Mouse (Mus musculus) small intestine, adult 2 months (tissue): ENCODE measurements around the gene Cysrt1. TPM values are rescaled to one million over a fixed set of nuclear protein-coding genes. Genes with fewer than 3 reads are reported as not detected.

ENCODE experiments used
- H3K27ac ChIP-seq: fragments of 200-500 bp; 2 replicates; pipeline ENCODE4 v1.5.1; 2012; ENCODE audit warnings: low read depth, low read length, control low read depth, inconsistent platforms; ENCODE audit not compliant: insufficient read depth
- H3K27me3 ChIP-seq: fragments of 200-500 bp; 2 replicates; pipeline ENCODE4 v1.6.1; 2012; ENCODE audit warnings: mild to moderate bottlenecking, moderate library complexity, low read length, inconsistent platforms; ENCODE audit not compliant: control insufficient read depth, insufficient read depth
- H3K36me3 ChIP-seq: fragments of 200-500 bp; 2 replicates; pipeline ENCODE4 v1.6.1; 2012; ENCODE audit warnings: mild to moderate bottlenecking, low read length, control low read depth, inconsistent platforms; ENCODE audit not compliant: control insufficient read depth, insufficient read depth
- H3K4me1 ChIP-seq: fragments of 200-500 bp; 2 replicates; pipeline ENCODE4 v1.6.1; 2012; ENCODE audit warnings: low read length, inconsistent platforms, mixed read lengths; ENCODE audit not compliant: control insufficient read depth, insufficient read depth, insufficient read length
- H3K4me3 ChIP-seq: fragments of 200-500 bp; 2 replicates; pipeline ENCODE4 v1.5.1; 2012; ENCODE audit warnings: low read depth, mild to moderate bottlenecking, control low read depth, inconsistent platforms, low read length, moderate library complexity
- CTCF ChIP-seq: fragments of 200-500 bp; IDR thresholded peaks from 2 replicates; pipeline ENCODE4 v1.5.1; 2012; ENCODE audit warnings: low read depth, mild to moderate bottlenecking, control low read depth, inconsistent platforms, low read length, moderate library complexity, mixed read lengths; ENCODE audit not compliant: insufficient replicate concordance, insufficient read length; ENCODE audit errors: extremely low read depth
- POLR2A ChIP-seq: fragments of 200-500 bp; IDR thresholded peaks from 2 replicates; pipeline ENCODE4 v1.6.1; 2012; ENCODE audit warnings: low read depth, mild to moderate bottlenecking, control low read depth, inconsistent platforms, low read length, moderate library complexity
- WGBS: fragments of 180-500 bp; shearing (Covaris S2); methylation state at CpG from one replicate; pipeline ENCODE4 v1.1.7; 2018; 5-methylcytosine and 5-hydroxymethylcytosine counted together
- polyA plus RNA-seq: library from polyadenylated mRNA; depleted of rRNA; stranded (reverse); fragments of >200 nt; gene quantifications from 2 replicates; pipeline ENCODE4 v1.2.3, GENCODE M21; 2012

Cysrt1 gene
- polyA plus RNA-seq, 1 experiment: 1.7 TPM

DNA sequence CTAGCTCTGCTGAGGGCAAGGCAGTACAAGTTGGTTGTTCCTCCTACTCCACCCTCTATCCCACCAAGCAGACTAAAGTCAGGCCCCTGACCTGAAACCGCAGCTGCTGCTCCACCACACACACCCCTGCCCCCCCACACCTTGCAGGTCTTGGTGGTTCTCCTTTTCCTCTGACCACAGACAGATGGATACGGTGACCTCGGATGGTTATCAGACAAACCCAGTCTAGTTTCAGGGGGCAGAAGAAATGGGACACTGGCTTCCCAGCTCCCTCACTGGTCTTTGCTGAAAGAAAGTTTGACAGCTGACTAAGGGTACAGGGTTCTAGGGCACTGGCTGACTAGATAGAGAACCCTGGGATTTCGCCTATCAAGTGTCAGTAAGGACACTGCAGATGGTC lies 8.8 kb downstream of the Cysrt1 start:
- WGBS: 73% methylated on average over 4 of the region's 4 CpGs
- H3K27me3 ChIP-seq: no peaks in the 10 kb centered on the region
- no peaks in the 10 kb centered on the region for H3K36me3 ChIP-seq
- TF ChIP-seq CTCF (no peak), POLR2A (no peak)
- H3K4me3 ChIP-seq: no peak overlapping the region
- no peak overlapping the region for H3K27ac ChIP-seq
- peaks cover 40% of the 10 kb centered on the region for H3K4me1 ChIP-seq

DNA sequence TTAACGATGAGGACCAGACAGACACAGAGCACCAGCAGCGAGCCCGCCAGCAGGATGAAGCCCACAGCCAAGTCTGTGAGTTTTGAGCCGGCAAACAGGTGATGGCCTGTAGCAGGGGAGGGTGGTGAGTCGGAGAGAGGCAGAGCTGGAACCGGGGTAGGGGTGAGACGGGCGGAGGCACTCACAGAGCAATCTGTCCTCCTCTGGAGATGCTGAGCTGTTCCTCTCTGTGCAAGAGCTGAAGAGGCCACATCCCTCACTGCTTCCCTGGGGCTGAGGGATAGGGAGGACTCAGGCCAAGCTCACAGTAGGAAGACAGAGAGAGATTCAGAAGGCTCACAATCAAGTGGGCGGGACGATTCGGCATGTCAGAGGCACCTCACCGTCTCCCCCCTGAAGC lies 11.2 kb downstream of the Cysrt1 start:
- Histone ChIP-seq H3K36me3 (no peaks in the 10 kb centered on the region), H3K4me3 (no peak overlapping the region), H3K27ac (no peak overlapping the region), H3K27me3 (no peaks in the 10 kb centered on the region), H3K4me1 (peaks cover 29% of the 10 kb centered on the region)
- TF ChIP-seq CTCF: no peak
- WGBS: 78% methylated on average over 12 of the region's 12 CpGs

DNA sequence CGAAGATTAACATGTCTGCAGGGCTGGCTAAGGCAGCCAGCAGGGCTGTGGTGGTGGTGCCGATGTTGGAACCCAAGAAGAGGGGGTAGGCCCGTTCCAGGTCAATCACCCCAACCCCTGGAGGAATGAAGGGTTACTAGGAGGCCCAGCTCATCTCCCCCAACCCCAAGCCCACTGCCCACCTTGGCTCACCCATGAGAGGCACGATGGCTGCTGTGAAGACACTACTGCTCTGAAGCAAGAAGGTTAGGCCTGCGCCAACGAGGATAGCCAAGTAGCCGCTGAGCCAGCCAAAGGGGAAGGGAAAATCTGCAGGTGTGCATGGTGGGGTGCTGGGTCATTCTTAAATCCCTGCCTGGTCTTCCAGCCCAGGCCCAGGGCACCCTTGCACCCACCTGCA lies 11.7 kb downstream of the Cysrt1 start:
- H3K36me3 ChIP-seq: no peaks in the 10 kb centered on the region
- H3K4me3 ChIP-seq: no peak overlapping the region
- H3K27me3 ChIP-seq: no peaks in the 10 kb centered on the region
- WGBS: 90% methylated on average over 7 of the region's 7 CpGs
- peaks cover 25% of the 10 kb centered on the region for H3K4me1 ChIP-seq
- H3K27ac ChIP-seq: no peak overlapping the region
- TF ChIP-seq CTCF (no peak), POLR2A (no peak)

DNA sequence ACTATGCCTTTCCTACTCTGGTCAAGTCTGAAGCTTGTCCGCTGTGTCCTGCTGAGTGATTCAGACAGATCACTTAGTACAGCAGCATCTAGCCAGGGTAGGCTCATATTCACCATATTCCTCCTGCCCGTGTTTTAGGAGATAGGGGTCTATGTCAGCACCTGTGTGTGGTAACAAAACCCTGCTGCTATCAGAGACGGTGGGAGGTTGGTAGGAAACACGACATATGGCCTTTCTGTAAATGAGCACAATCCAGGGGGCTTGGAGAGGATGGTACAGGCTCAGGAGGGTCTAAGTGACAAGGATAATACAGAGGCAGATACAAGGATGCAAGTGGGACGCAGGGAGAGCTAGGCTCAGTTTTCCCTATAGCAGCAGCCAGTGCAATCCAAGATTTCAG lies 12.7 kb downstream of the Cysrt1 start:
- WGBS: 93% methylated on average over 5 of the region's 5 CpGs
- H3K27ac ChIP-seq: no peak overlapping the region
- H3K4me1 ChIP-seq: peaks cover 17% of the 10 kb centered on the region
- no peaks in the 10 kb centered on the region for H3K36me3 ChIP-seq
- H3K27me3 ChIP-seq: no peaks in the 10 kb centered on the region
- TF ChIP-seq POLR2A: no peak
- no peak for TF ChIP-seq CTCF
- no peak overlapping the region for H3K4me3 ChIP-seq

DNA sequence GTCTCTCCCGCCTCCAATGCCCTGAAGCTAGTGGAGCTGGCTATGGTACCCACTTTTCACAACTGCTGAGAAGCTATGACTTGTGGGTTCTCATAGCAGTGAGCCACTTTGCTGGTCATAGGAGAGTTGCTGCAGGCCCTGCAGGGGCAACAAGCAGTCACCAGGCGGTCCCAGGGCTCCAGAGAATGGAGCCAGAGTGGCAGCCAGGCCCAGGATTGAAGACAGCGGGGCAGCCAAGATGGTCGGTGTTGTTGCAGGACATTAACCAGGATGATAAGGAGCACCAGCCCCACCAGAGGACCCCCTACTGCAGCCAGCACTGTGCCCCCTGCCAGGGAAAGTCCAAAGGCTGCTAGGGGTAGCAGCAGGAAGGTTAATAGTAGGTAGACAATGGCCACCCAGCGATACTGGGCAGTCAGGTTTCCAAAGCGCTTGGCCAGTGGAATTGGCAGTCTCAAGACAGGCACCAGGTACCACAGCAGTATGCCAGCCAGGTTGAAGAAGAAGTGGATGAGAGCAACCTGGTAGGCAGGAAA lies 13.2 kb downstream of the Cysrt1 start:
- Histone ChIP-seq H3K27ac (peak overlapping the region; percentile 56), H3K4me1 (peaks cover 12% of the 10 kb centered on the region), H3K36me3 (no peaks in the 10 kb centered on the region), H3K27me3 (no peaks in the 10 kb centered on the region), H3K4me3 (no peak overlapping the region)
- no peak for TF ChIP-seq POLR2A
- TF ChIP-seq CTCF: no peak
- 77% methylated on average over 6 of the region's 6 CpGs for WGBS

DNA sequence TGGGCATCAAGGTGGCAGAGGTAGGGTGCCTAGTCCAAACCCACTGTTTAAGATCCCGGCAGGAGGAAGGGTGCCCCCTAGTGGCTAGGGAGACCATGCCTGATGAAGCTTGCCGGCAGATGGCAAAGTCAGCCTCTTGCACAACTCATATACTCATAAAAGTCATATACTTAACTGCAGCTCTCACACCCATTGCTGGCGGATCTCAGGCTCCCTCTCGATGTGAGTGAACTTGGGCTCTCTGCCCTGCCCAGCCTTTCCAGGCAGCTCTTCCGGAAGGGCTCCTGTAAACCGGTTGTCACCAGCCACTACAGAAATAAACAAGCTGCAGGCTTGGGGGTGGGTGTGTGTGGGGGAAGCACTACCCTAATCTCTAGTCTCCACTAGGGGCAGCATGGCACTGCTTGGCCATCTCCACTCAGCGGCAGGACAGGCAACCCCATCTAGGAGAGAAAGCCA lies 13.8 kb downstream of the Cysrt1 start:
- H3K27ac ChIP-seq: peak overlapping the region; percentile 56
- peaks cover 8% of the 10 kb centered on the region for H3K4me1 ChIP-seq
- 1% methylated on average over 7 of the region's 7 CpGs for WGBS
- TF ChIP-seq CTCF: peak; percentile 78
- 0 out of 2 replicates have a peak, but pooled peaks have one; percentile 32 for TF ChIP-seq POLR2A
- H3K27me3 ChIP-seq: no peaks in the 10 kb centered on the region
- peaks cover under 1% of the 10 kb centered on the region for H3K36me3 ChIP-seq
- peak overlapping the region; percentile 30 for H3K4me3 ChIP-seq

- H3K4me1 ChIP-seq: peaks cover 6% of the 10 kb centered on the region
- no peaks in the 10 kb centered on the region for H3K27me3 ChIP-seq
- TF ChIP-seq POLR2A (no peak), CTCF (no peak)
- H3K36me3 ChIP-seq: peaks cover 4% of the 10 kb centered on the region
- H3K4me3 ChIP-seq: no peak overlapping the region
- WGBS: 89% methylated on average over 4 of the region's 4 CpGs
- H3K27ac ChIP-seq: no peak overlapping the region
These were observed 14.8 kb downstream of the Cysrt1 start for GRCm38 (mm10) chr2:25227406-25227805.

DNA sequence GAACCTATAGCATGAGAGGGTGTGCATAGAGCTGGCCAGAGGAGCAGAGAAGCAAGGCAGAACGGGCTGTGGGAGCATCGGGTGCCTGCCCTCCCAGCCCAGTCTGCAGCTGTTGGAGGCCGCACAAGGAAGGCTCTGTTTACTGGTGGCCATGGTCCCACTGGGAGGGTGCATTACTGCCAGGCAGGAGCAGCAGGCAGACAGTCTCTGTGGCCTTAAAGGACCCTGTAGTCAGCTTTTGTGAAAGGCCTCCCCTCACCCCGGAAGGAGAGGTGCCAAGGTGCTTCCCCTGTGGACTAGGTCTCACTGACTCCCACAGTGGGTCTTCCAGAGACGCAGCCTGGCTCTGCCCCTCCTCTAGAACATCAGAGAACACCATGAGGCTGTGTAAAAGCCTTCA lies 15.4 kb downstream of the Cysrt1 start:
- H3K36me3 ChIP-seq: peaks cover 7% of the 10 kb centered on the region

More for the DNA sequence above, 15.4 kb downstream of the Cysrt1 start:
- 76% methylated on average over 5 of the region's 5 CpGs for WGBS
- no peak overlapping the region for H3K4me3 ChIP-seq
- no peaks in the 10 kb centered on the region for H3K27me3 ChIP-seq
- H3K27ac ChIP-seq: no peak overlapping the region
- H3K4me1 ChIP-seq: peaks cover 7% of the 10 kb centered on the region
- no peak for TF ChIP-seq CTCF
- no peak for TF ChIP-seq POLR2A
